Mouse (Mus musculus) heart, adult 10 weeks (tissue): ENCODE measurements around the gene Olfr935. TPM values are rescaled to one million over a fixed set of nuclear protein-coding genes. Genes with fewer than 3 reads are reported as not detected.

Experiments
- polyA plus RNA-seq: library from polyadenylated mRNA; stranded (reverse); fragments of 350-450 nt; fragmentation: Illumina TruSeq; extraction: RNeasy Lipid Tissue Mini Kit (QIAGEN cat#74804); gene quantifications from one replicate; pipeline ENCODE4 v1.2.3, GENCODE M21; 2014; ENCODE audit warnings: low read depth, low replicate concordance

Olfr935 gene
- not detected for polyA plus RNA-seq

GRCm38 (mm10) chr9:38999583-38999982, at the start of gene Olfr935:
Gene Olfr935, minus strand, starts transcription at chr9:38999683.

GRCm38 (mm10) chr9:39023277-39023676, 23.8 kb upstream of the Olfr935 start, which contains the start of gene Olfr146:
Gene Olfr146, minus strand, starts transcription at chr9:39023377.

GRCm38 (mm10) chr9:38988215-38988614, 11.3 kb downstream of the Olfr935 start, which contains the start of gene Olfr934:
Gene Olfr934, minus strand, starts transcription at chr9:38988315.

GRCm38 (mm10) chr9:38972013-38972412, 27.5 kb downstream of the Olfr935 start, which contains the start of gene Olfr933:
Gene Olfr933, plus strand, starts transcription at chr9:38972313.

Other genes with a start within 250 kb of the Olfr935 start
- 0.24 TPM for gene Olfr920, start 247.4 kb downstream of the Olfr935 start, polyA plus RNA-seq
- not detected for gene Olfr921, start 226.6 kb downstream of the Olfr935 start, polyA plus RNA-seq
- not detected for gene Olfr922, start 185.1 kb downstream of the Olfr935 start, polyA plus RNA-seq
- not detected for gene Olfr923, start 173.1 kb downstream of the Olfr935 start, polyA plus RNA-seq
- gene Olfr924, start 155.2 kb downstream of the Olfr935 start, polyA plus RNA-seq, result not detected
- gene Olfr26, start 144.6 kb downstream of the Olfr935 start, polyA plus RNA-seq, result not detected
- not detected for gene Olfr926, start 122.6 kb downstream of the Olfr935 start, polyA plus RNA-seq
- gene Olfr930, start 69.9 kb downstream of the Olfr935 start, polyA plus RNA-seq, result not detected
- gene Olfr933, start 27.4 kb downstream of the Olfr935 start, polyA plus RNA-seq, result not detected
- gene Olfr934, start 11.4 kb downstream of the Olfr935 start, polyA plus RNA-seq, result not detected
- gene Olfr146, start 23.7 kb upstream of the Olfr935 start, polyA plus RNA-seq, result not detected
- not detected for gene Olfr937, start 65.3 kb upstream of the Olfr935 start, polyA plus RNA-seq
- not detected for gene Olfr938, start 79.2 kb upstream of the Olfr935 start, polyA plus RNA-seq
- gene Olfr27, start 128.4 kb upstream of the Olfr935 start, polyA plus RNA-seq, result not detected
- not detected for gene Olfr943, start 166.6 kb upstream of the Olfr935 start, polyA plus RNA-seq
- not detected for gene Olfr944, start 202.2 kb upstream of the Olfr935 start, polyA plus RNA-seq